Mouse (Mus musculus) E14TG2a.4 (cell line): ENCODE measurements at regions not wholly inside any gene's neighbourhood (a gene's known extent, or its start where the extent isn't known, plus 50 kb on each side); places are given as distances from the start of the nearest gene placed in this dataset.

ENCODE experiments used
- H3K27me3 ChIP-seq: 2 replicates; pipeline ENCODE4 v1.6.1; 2014; ENCODE audit warnings: low read length, control low read depth; ENCODE audit not compliant: insufficient read depth
- H3K36me3 ChIP-seq: 2 replicates; pipeline ENCODE4 v1.6.1; 2014; ENCODE audit warnings: low read length, control low read depth; ENCODE audit not compliant: insufficient read depth
- H3K4me1 ChIP-seq: replicated peaks from 2 replicates; pipeline ENCODE4 v1.6.1; 2014; ENCODE audit warnings: low read depth, low read length, control low read depth
- H3K4me3 ChIP-seq: replicated peaks from 2 replicates; pipeline ENCODE4 v1.5.1; 2014; ENCODE audit warnings: mild to moderate bottlenecking, low read length
- H3K9me3 ChIP-seq: 2 replicates; pipeline ENCODE4 v1.6.1; 2014; ENCODE audit warnings: low read length, control low read depth
- CTCF ChIP-seq: conservative IDR thresholded peaks from 2 replicates; pipeline ENCODE4 v1.5.1; 2014; ENCODE audit warnings: low read length
- NANOG ChIP-seq: IDR thresholded peaks from 2 replicates; pipeline ENCODE4 v1.6.1; 2014; ENCODE audit warnings: borderline replicate concordance, low read length, mixed read lengths
- POU5F1 ChIP-seq: IDR thresholded peaks from 2 replicates; pipeline ENCODE4 v1.6.1; 2014; ENCODE audit warnings: low read length, borderline replicate concordance

GRCm38 (mm10) chr14:74006911-74007310, 345.9 kb downstream of the Gm21750 start:
- no peaks in the 10 kb centered on the region for H3K27me3 ChIP-seq
- H3K4me3 ChIP-seq = no peak overlapping the region
- H3K36me3 ChIP-seq = no peaks in the 10 kb centered on the region
- TF ChIP-seq CTCF = no peak
- TF ChIP-seq NANOG = no peak
- no peak for TF ChIP-seq POU5F1
- H3K9me3 ChIP-seq = no peaks in the 10 kb centered on the region
- H3K4me1 ChIP-seq = no peaks in the 10 kb centered on the region

GRCm38 (mm10) chr14:74011555-74011954, 350.5 kb downstream of the Gm21750 start:
- no peak overlapping the region for H3K4me3 ChIP-seq
- TF ChIP-seq NANOG (no peak), POU5F1 (no peak), CTCF (no peak)

GRCm38 (mm10) chr14:74019421-74019820, 358.4 kb downstream of the Gm21750 start:
- Histone ChIP-seq H3K27me3 (no peaks in the 10 kb centered on the region), H3K9me3 (no peaks in the 10 kb centered on the region), H3K36me3 (no peaks in the 10 kb centered on the region), H3K4me3 (no peak overlapping the region), H3K4me1 (no peaks in the 10 kb centered on the region)
- TF ChIP-seq NANOG = no peak
- no peak for TF ChIP-seq CTCF
- no peak for TF ChIP-seq POU5F1

More at GRCm38 (mm10) chr14:74011555-74011954, 350.5 kb downstream of the Gm21750 start:
- no peaks in the 10 kb centered on the region for H3K4me1 ChIP-seq
- no peaks in the 10 kb centered on the region for H3K9me3 ChIP-seq
- H3K36me3 ChIP-seq = no peaks in the 10 kb centered on the region
- H3K27me3 ChIP-seq = no peaks in the 10 kb centered on the region

DNA sequence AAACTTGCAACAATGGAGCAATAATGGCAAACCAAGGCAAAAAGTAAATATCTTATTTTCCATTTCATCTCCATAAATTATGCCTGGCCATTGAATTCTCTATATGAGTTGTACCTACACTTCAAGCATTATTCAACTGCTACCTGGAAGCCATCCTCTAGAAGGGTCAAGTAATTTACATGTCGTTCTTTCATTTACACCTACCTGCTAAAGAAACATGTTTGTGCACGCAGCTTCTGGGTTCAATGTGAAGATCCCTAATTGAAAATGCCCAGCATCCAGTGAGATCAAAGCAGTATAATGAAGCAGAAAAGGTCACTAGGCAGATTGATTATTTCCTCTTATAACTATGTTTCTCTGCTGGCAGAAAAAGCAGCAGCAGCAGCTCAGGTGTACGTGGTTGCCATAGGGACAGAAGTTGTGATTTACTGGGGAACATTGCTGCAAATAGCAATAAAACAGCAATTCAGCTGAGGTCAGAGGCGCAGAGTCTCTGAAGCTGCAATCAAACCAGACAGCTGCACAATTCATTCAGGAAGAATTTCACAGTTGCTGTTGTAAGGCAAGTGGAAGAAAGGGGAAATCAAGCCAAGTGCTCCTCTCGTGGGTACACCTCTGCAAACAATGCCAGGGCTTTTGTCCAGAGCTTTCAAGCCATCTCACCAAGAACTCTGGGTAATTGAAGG, 386.1 kb downstream of the Gm21750 start:
- Histone ChIP-seq H3K4me3 (no peak overlapping the region), H3K36me3 (no peaks in the 10 kb centered on the region), H3K9me3 (no peaks in the 10 kb centered on the region)

GRCm38 (mm10) chr14:74047695-74048280, 386.8 kb downstream of the Gm21750 start:
- Histone ChIP-seq H3K4me1 (no peaks in the 10 kb centered on the region), H3K9me3 (no peaks in the 10 kb centered on the region), H3K27me3 (no peaks in the 10 kb centered on the region), H3K36me3 (no peaks in the 10 kb centered on the region), H3K4me3 (no peak overlapping the region)
- TF ChIP-seq NANOG = no peak
- TF ChIP-seq CTCF = no peak
- no peak for TF ChIP-seq POU5F1

More for the DNA sequence above, 386.1 kb downstream of the Gm21750 start:
- H3K27me3 ChIP-seq = no peaks in the 10 kb centered on the region
- TF ChIP-seq POU5F1 (no peak), CTCF (no peak), NANOG (no peak)
- no peaks in the 10 kb centered on the region for H3K4me1 ChIP-seq

- no peaks in the 10 kb centered on the region for H3K36me3 ChIP-seq
- H3K27me3 ChIP-seq = no peaks in the 10 kb centered on the region
- no peak overlapping the region for H3K4me3 ChIP-seq
- H3K4me1 ChIP-seq = no peaks in the 10 kb centered on the region
- H3K9me3 ChIP-seq = no peaks in the 10 kb centered on the region
- TF ChIP-seq POU5F1 = no peak
- no peak for TF ChIP-seq CTCF
- TF ChIP-seq NANOG = no peak
Observed at GRCm38 (mm10) chr14:74048386-74048785, 387.4 kb downstream of the Gm21750 start.

GRCm38 (mm10) chr14:74066051-74066450, 405.0 kb downstream of the Gm21750 start:
- no peaks in the 10 kb centered on the region for H3K27me3 ChIP-seq

DNA sequence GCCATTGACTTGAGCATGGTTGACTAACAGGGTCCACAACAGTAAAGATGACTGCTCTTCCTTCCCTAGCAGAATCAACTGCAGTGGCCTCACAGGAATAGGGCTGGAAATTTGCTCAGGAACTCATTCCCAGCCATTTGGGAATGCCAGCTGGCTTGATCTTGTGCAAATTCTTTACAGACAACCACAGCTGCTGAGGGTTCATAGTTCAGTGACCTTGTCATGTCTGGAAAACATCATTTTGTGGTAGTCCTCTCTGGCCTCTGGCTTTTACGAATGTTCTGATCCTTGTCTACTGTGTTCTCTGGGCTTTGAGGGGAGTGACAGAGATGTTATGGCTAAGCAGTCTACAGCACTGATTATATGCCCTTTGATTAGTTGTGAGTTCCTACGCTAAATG, 432.0 kb downstream of the Gm21750 start:
- Histone ChIP-seq H3K4me1 (no peaks in the 10 kb centered on the region), H3K4me3 (no peak overlapping the region), H3K36me3 (no peaks in the 10 kb centered on the region), H3K27me3 (no peaks in the 10 kb centered on the region), H3K9me3 (no peaks in the 10 kb centered on the region)
- TF ChIP-seq NANOG (no peak), CTCF (no peak), POU5F1 (no peak)

More at GRCm38 (mm10) chr14:74066051-74066450, 405.0 kb downstream of the Gm21750 start:
- H3K36me3 ChIP-seq = no peaks in the 10 kb centered on the region
- H3K9me3 ChIP-seq = no peaks in the 10 kb centered on the region
- no peak overlapping the region for H3K4me3 ChIP-seq
- TF ChIP-seq POU5F1 = no peak
- no peak for TF ChIP-seq CTCF
- TF ChIP-seq NANOG = no peak
- no peaks in the 10 kb centered on the region for H3K4me1 ChIP-seq

DNA sequence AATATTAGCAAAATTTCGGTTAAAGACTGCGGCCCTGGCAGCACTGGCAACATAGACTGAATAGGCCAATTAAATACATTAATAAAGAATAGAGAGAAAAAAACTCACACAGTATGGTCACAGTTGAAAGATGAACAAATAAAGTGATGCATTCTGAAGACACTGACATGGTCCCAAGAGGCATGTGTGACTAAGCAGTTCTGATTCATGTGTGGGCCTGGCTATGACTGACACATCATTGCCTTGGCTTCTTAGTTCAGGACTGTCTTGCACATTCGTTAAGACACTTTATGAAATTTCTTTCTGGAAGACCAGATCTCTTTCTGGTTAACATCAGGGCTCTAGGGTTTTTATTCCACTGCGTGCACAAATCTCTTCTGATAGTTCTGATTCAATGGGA, 438.7 kb downstream of the Gm21750 start:
- TF ChIP-seq POU5F1 (no peak), CTCF (no peak), NANOG (no peak)
- no peaks in the 10 kb centered on the region for H3K27me3 ChIP-seq
- no peaks in the 10 kb centered on the region for H3K9me3 ChIP-seq
- no peaks in the 10 kb centered on the region for H3K4me1 ChIP-seq
- no peaks in the 10 kb centered on the region for H3K36me3 ChIP-seq
- no peak overlapping the region for H3K4me3 ChIP-seq
